Mouse (Mus musculus): Measurements from ENCODE around the gene Gabbr2. TPM values are rescaled to one million over a fixed set of nuclear protein-coding genes. Genes with fewer than 3 reads are reported as not detected.

Gabbr2 gene
- polyA plus RNA-seq, 1 experiment from 2014 or later, result 0.08 TPM

DNA sequence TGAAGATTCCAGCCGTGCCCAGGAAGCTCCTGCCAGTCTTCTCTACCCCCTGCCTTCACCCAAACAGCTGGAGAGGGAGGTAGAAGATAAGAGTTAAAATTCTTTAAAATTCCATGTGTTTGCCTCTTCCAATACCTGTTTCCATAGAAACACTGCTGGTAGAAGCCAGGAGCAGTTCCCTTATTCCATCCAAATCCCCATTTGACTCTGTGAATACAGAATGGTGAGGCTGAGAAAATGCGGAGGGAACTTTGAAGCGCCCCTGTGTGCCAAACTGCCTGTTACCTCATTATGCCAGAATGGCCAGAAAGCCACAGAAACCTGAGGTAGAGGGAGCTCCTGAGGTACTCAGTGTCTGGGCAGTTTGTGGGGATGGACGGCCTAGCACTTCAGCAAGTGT, 281.1 kb downstream of the Gabbr2 start:
- Histone ChIP-seq H3K27ac (no peak overlapping the region), H3K4me2 (no peak overlapping the region), H3K27me3 (no peaks in the 10 kb centered on the region), H3K4me1 (replicated peaks) (0 out of 2 replicates have a peak, but pooled peaks cover 5% of the 10 kb centered on the region), H3K9me3 (no peaks in the 10 kb centered on the region), H3K9ac (replicated peaks) (no peak overlapping the region), H3K4me3 (replicated peaks) (no peak overlapping the region), H3K36me3 (no peaks in the 10 kb centered on the region)
- ATAC-seq (ENCODE audit: insufficient number of reproducible peaks, insufficient read depth, low FRiP score, low TSS enrichment, low read depth), result no peak
- WGBS, result 60% methylated on average over 4 of the region's 4 CpGs

DNA sequence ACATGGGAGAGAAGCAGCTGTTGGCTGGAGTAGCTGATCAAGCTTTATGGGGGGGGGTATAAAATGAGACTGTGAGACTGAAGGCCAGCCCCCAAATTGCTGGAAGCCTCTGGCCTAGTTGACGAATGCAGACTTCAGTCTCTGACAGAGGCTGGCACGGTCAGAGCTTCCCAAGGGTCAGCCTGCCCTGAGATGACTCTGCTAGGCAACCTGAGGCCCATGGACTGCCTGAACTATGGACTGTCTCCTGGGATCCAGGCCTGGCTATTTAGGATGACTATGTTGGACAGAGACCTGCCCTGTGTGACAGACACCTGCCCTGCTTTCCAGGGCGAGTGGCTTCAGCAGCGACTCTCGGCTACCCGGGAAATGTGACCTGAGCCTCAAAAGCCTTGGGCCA, 281.7 kb downstream of the Gabbr2 start:
- H3K4me3 ChIP-seq (replicated peaks), result no peak overlapping the region

DNA sequence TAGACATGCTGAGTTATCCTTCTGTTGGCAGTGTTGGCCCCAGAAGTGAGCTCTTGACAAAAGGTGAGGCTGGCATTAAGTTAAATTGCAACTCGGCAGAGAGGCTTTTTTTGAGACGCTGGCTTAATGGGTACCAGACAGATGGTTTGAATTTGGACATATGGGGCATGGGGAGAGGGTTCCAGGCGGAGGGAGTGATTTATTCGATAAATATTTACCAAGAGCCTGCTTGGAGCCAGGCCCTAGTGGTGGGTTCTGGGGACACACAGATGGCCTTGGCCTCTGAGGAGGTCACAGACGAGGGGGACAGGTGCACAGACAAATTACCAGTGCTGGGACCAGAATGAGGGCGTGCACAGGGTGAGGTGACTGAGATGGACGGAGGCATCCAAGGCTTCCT, 282.2 kb downstream of the Gabbr2 start:
- H3K27ac ChIP-seq, result no peak overlapping the region
- ATAC-seq (ENCODE audit: insufficient number of reproducible peaks, insufficient read depth, low FRiP score, low TSS enrichment, low read depth), result no peak; the same call in 1 of the 2 replicates
- no peak overlapping the region for H3K4me2 ChIP-seq
- H3K27me3 ChIP-seq, result no peaks in the 10 kb centered on the region
- WGBS, result 39% methylated on average over 7 of the region's 7 CpGs
- no peaks in the 10 kb centered on the region for H3K9me3 ChIP-seq
- no peak overlapping the region for H3K9ac ChIP-seq (replicated peaks)
- H3K4me3 ChIP-seq (replicated peaks), result no peak overlapping the region
- H3K4me1 ChIP-seq (replicated peaks), result 0 out of 2 replicates have a peak, but pooled peaks cover 5% of the 10 kb centered on the region
- no peaks in the 10 kb centered on the region for H3K36me3 ChIP-seq

More for the DNA sequence above, 281.7 kb downstream of the Gabbr2 start:
- WGBS, result 57% methylated on average over 6 of the region's 6 CpGs
- no peaks in the 10 kb centered on the region for H3K9me3 ChIP-seq
- 0 out of 2 replicates have a peak, but pooled peaks cover 5% of the 10 kb centered on the region for H3K4me1 ChIP-seq (replicated peaks)
- no peaks in the 10 kb centered on the region for H3K27me3 ChIP-seq
- ATAC-seq (ENCODE audit: insufficient number of reproducible peaks, insufficient read depth, low FRiP score, low TSS enrichment, low read depth), result no peak
- H3K4me2 ChIP-seq, result no peak overlapping the region
- H3K9ac ChIP-seq (replicated peaks), result no peak overlapping the region
- H3K36me3 ChIP-seq, result no peaks in the 10 kb centered on the region
- no peak overlapping the region for H3K27ac ChIP-seq

DNA sequence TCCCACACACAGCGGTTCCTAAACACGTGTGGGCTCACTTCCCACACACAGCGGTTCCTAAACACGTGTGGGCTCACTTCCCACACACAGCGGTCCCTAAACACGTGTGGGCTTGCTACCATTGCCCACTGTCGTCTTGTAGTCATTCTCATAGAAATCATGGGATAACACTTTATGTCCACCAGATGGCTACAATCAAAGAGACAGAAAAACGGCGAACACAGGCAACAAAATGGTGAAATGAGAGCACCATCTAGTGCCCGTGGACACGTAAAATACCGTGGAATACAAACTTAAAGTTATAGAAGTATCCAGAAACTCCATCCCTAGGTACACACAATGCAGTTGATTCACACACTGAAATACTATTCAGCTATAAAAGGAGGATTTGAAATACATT, 285.9 kb downstream of the Gabbr2 start:
- Histone ChIP-seq H3K4me2 (no peak overlapping the region), H3K27ac (no peak overlapping the region), H3K36me3 (no peaks in the 10 kb centered on the region), H3K9ac (replicated peaks) (no peak overlapping the region), H3K27me3 (peaks cover 8% of the 10 kb centered on the region; the same call in 1 of the 2 replicates), H3K9me3 (no peaks in the 10 kb centered on the region), H3K4me1 (replicated peaks) (0 out of 2 replicates have a peak, but pooled peaks cover 5% of the 10 kb centered on the region), H3K4me3 (replicated peaks) (no peak overlapping the region)
- WGBS, result 78% methylated on average over 12 of the region's 12 CpGs
- no peak for ATAC-seq (ENCODE audit: insufficient number of reproducible peaks, insufficient read depth, low FRiP score, low TSS enrichment, low read depth)

DNA sequence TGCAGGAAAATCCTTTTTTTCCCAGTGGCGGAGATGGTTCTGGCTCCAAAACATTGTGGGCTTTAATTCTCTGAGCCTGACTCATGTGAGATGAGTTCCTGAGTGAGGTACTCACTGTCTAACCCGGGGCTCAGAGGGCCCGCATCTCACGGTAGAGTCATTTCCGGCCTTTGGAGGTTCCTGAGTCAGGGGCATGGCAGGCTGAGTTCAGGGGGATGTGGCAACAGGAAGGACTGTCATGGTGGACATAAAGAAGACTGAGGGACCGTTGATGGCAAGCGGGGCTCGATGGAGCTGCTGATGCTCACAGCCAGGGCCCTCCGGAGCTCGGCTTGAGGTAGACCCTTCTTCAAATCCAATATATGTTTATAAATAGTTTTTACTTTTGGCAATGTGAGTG, 288.5 kb downstream of the Gabbr2 start:
- Histone ChIP-seq H3K27ac (no peak overlapping the region), H3K9me3 (no peaks in the 10 kb centered on the region), H3K4me1 (replicated peaks) (0 out of 2 replicates have a peak, but pooled peaks cover 8% of the 10 kb centered on the region), H3K4me2 (no peak overlapping the region), H3K4me3 (replicated peaks) (no peak overlapping the region), H3K9ac (replicated peaks) (no peak overlapping the region), H3K36me3 (no peaks in the 10 kb centered on the region), H3K27me3 (peaks cover 8% of the 10 kb centered on the region; the same call in 1 of the 2 replicates)
- 88% methylated on average over 10 of the region's 10 CpGs for WGBS
- ATAC-seq (ENCODE audit: insufficient number of reproducible peaks, insufficient read depth, low FRiP score, low TSS enrichment, low read depth), result no peak

DNA sequence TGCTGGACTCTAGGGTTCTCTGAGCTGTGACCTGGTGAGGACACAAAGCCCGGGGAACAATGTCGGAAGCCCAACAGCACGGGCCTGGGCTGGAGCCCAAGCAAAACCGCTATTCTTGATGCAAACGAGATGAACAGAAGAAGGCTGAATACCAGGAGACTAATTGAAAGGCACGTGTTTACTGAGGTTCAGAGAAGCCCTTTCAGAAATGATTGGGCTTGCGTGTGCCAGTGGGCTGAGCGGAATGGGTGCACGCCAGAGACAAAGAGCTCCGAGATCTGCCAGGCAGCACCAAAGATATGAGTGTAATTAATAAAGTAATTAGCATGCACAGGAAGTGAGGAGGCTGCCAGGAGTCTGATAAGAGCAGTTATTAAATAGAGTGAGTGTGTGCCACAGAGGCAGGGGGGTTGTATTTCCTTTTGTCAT, 291.4 kb downstream of the Gabbr2 start:
- Histone ChIP-seq H3K9me3 (no peaks in the 10 kb centered on the region), H3K27ac (no peak overlapping the region), H3K36me3 (no peaks in the 10 kb centered on the region), H3K4me2 (no peak overlapping the region), H3K9ac (replicated peaks) (no peak overlapping the region), H3K4me3 (replicated peaks) (no peak overlapping the region), H3K27me3 (peaks cover 8% of the 10 kb centered on the region; the same call in 1 of the 2 replicates), H3K4me1 (replicated peaks) (0 out of 2 replicates have a peak, but pooled peaks cover 8% of the 10 kb centered on the region)
- WGBS, result 81% methylated on average over 10 of the region's 10 CpGs
- no peak for ATAC-seq (ENCODE audit: insufficient number of reproducible peaks, insufficient read depth, low FRiP score, low TSS enrichment, low read depth)

DNA sequence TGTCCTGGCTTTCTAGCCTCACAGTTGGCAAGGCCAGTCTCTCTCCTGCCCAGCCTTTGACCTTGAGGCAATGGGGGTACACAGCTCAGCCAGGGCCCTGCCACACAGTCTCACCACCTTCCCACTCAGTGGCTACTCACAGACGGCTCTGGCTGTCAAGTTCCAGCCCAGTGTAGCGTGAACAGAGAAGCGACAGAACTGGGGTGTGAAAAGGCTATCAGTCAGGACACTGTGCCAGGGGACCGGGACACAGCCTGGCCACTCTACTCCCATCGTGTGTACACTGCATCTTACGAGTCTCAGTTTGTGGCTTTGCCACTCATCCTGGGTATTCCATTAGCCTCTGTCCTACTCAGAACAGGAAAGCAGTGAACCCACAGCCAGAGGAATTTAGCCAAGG, 295.2 kb downstream of the Gabbr2 start:
- H3K4me3 ChIP-seq (replicated peaks), result no peak overlapping the region

DNA sequence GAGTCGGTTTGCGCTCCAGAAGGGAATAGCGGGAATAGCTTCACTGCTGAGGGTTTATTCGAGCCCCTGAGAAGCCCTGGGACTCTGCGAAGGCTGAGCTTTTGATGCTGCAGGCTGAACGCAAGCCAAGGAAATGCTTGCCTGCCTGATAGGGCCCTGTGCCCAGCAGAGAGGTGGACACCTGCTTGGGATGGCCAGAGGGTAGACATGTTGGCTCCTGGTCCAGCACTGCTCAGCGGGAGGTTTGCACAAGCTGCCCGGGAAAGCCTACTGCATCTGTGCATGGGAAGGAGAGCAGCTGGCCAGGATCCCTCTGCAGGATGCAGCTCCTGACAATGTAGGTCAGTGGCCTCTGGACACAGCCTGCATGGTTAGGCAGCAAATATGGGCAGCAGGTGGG, 301.1 kb downstream of the Gabbr2 start:
- no peak overlapping the region for H3K4me3 ChIP-seq (replicated peaks)
- H3K27me3 ChIP-seq, result peaks cover 21% of the 10 kb centered on the region
- H3K36me3 ChIP-seq, result no peaks in the 10 kb centered on the region
- no peak overlapping the region for H3K9ac ChIP-seq (replicated peaks)
- ATAC-seq (ENCODE audit: insufficient number of reproducible peaks, insufficient read depth, low FRiP score, low TSS enrichment, low read depth), result no peak
- H3K4me1 ChIP-seq (replicated peaks), result no peaks in the 10 kb centered on the region
- 0 out of 2 replicates have a peak, but pooled peaks cover 4% of the 10 kb centered on the region for H3K9me3 ChIP-seq
- H3K4me2 ChIP-seq, result no peak overlapping the region
- 84% methylated on average over 8 of the region's 8 CpGs for WGBS
- no peak overlapping the region for H3K27ac ChIP-seq

More for the DNA sequence above, 295.2 kb downstream of the Gabbr2 start:
- no peak overlapping the region for H3K9ac ChIP-seq (replicated peaks)
- H3K4me2 ChIP-seq, result no peak overlapping the region
- H3K27me3 ChIP-seq, result peaks cover 4% of the 10 kb centered on the region; the same call in 1 of the 2 replicates
- no peak for ATAC-seq (ENCODE audit: insufficient number of reproducible peaks, insufficient read depth, low FRiP score, low TSS enrichment, low read depth)
- 0 out of 2 replicates have a peak, but pooled peaks cover 8% of the 10 kb centered on the region for H3K4me1 ChIP-seq (replicated peaks)
- WGBS, result 78% methylated on average over 6 of the region's 6 CpGs
- no peaks in the 10 kb centered on the region for H3K36me3 ChIP-seq
- no peak overlapping the region for H3K27ac ChIP-seq
- H3K9me3 ChIP-seq, result 0 out of 2 replicates have a peak, but pooled peaks cover 1% of the 10 kb centered on the region

DNA sequence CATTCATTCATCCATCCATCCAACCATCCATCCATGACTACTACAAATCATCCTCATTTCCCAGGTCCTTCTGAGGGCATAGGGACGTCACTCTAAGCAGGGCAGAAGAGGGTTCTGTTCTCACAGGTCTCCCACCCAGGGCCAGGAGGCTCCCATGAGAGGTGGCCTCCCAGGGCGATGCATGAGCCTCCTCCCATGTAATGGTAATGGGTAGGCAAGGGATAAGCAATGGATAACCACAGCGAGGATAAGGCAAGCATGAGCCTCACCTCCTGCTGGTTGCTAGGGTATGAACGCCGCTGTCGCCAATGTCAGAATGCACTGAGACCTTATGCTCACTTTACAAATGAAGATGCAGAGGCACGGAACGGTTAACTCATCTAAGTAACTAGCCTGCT, 301.7 kb downstream of the Gabbr2 start:
- WGBS, result 83% methylated on average over 8 of the region's 8 CpGs
- no peaks in the 10 kb centered on the region for H3K4me1 ChIP-seq (replicated peaks)

DNA sequence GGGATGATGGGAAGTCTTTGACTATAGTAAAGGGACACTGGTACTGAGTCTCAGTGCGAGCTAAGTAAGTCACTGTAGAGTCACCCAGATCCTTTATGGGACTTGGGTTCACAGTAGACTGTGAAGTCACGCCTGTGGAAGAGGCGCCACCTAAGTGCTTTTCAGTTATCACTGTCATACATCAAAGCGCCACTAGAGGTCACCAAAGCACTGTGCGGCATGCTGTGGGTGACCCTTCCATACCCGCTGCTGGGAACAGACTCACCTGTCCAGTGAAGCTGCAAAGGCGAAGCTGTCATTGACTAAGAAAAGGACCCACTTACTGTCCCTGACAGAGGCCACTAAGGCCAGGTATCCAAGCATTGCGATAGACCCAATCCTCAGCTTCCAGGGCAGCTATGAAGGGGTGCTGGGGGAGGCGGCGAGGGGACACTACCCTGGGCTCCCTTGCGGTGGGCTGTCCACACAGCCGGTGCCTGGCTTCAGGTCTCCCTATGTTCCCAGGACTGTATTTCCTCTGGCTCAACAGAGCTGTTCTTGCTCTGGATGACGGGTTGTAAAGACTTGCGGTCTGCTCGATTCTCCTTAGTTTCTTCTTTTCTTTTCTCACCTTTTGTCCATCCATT, 302.2 kb downstream of the Gabbr2 start:
- H3K9ac ChIP-seq (replicated peaks), result no peak overlapping the region
- H3K27me3 ChIP-seq, result peaks cover 21% of the 10 kb centered on the region
- 0 out of 2 replicates have a peak, but pooled peaks cover 4% of the 10 kb centered on the region for H3K9me3 ChIP-seq
- no peak overlapping the region for H3K4me3 ChIP-seq (replicated peaks)
- no peak overlapping the region for H3K4me2 ChIP-seq
- no peak overlapping the region for H3K27ac ChIP-seq
- ATAC-seq (ENCODE audit: insufficient number of reproducible peaks, insufficient read depth, low FRiP score, low TSS enrichment, low read depth), result 0 out of 2 replicates have a peak, but pooled peaks have one; percentile 57
- 47% methylated on average over 15 of the region's 15 CpGs for WGBS
- H3K36me3 ChIP-seq, result no peaks in the 10 kb centered on the region
- no peaks in the 10 kb centered on the region for H3K4me1 ChIP-seq (replicated peaks)

More for the DNA sequence above, 301.7 kb downstream of the Gabbr2 start:
- 0 out of 2 replicates have a peak, but pooled peaks cover 4% of the 10 kb centered on the region for H3K9me3 ChIP-seq
- H3K9ac ChIP-seq (replicated peaks), result no peak overlapping the region
- no peak for ATAC-seq (ENCODE audit: insufficient number of reproducible peaks, insufficient read depth, low FRiP score, low TSS enrichment, low read depth)
- H3K27ac ChIP-seq, result no peak overlapping the region
- H3K4me2 ChIP-seq, result no peak overlapping the region
- H3K27me3 ChIP-seq, result peaks cover 21% of the 10 kb centered on the region
- H3K4me3 ChIP-seq (replicated peaks), result no peak overlapping the region
- H3K36me3 ChIP-seq, result no peaks in the 10 kb centered on the region

DNA sequence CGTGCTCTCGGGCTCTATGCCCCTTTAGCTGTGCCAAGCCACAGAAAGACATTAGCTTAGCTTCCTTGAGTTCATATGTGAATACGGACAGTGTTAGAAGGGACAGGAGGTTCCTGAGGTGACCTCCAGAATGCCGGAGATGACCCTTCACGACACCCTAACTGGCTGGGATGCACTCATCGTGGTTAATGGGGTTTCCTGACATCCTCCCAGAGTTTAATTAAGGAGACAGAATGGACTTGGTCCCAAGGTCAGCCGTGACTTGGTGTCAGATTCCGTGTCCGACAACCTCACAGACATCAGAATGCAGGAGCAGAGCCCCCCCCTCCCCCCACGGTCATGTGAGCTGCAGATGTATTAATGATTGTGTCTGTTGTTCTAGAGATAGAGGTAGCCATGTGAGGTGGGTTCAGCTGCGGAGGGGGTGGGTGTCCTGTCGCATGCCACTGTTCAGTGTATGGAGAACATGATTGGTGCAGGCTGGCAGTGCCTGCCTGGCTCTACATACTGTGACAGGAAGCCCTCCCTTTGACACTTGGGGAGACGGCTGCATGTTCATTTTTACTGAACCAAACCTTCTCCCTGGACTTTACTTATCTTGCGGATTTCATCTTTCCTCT, 303.4 kb downstream of the Gabbr2 start:
- no peak for ATAC-seq (ENCODE audit: insufficient number of reproducible peaks, insufficient read depth, low FRiP score, low TSS enrichment, low read depth)
- H3K9me3 ChIP-seq, result 0 out of 2 replicates have a peak, but pooled peaks cover 4% of the 10 kb centered on the region
- H3K36me3 ChIP-seq, result no peaks in the 10 kb centered on the region
- H3K4me2 ChIP-seq, result no peak overlapping the region
- no peak overlapping the region for H3K4me3 ChIP-seq (replicated peaks)
- H3K4me1 ChIP-seq (replicated peaks), result no peaks in the 10 kb centered on the region
- 77% methylated on average over 14 of the region's 14 CpGs for WGBS
- peaks cover 21% of the 10 kb centered on the region for H3K27me3 ChIP-seq
- no peak overlapping the region for H3K27ac ChIP-seq
- H3K9ac ChIP-seq (replicated peaks), result no peak overlapping the region

All from limb, embryonic 12.5 days (tissue).